Mouse (Mus musculus) megakaryocyte, adult 5-6 weeks (primary cell): ENCODE results near the gene Ooep. TPM values are rescaled to one million over a fixed set of nuclear protein-coding genes. Genes with fewer than 3 reads are reported as not detected.
"Not testable (repeated sequence)": the region's sequence is repeated elsewhere in the genome, so short reads cannot be mapped to it uniquely, and the experiment has no call there.

ENCODE experiments used
- ATAC-seq: 2 replicates; pipeline ENCODE4 v1.8.0; 2016; ENCODE audit warnings: mild to moderate bottlenecking, inconsistent platforms; ENCODE audit not compliant: poor library complexity, severe bottlenecking
- total RNA-seq, 2 experiments: library from RNA; stranded (forward) in 1 of 2; stranded (reverse) in 1 of 2; fragments of 153-499, 151-499 nt in 1 of 2; fragments of 221-1000, 200-1000 nt in 1 of 2; gene quantifications; 2 replicates each; pipeline versions ENCODE4 v1.2.3 to v1.2.4; 2015 to 2017

Gene Ooep
- total RNA-seq, 2 experiments from 2014 or later, result not detected

- not testable (repeated sequence) for ATAC-seq
Measured at GRCm38 (mm10) chr9:78337050-78337449, 41.5 kb downstream of the Ooep start.

GRCm38 (mm10) chr9:78327289-78327688 is 51.2 kb downstream of the Ooep start, which contains the start of gene Omt2b:
Gene Omt2b, plus strand, starts transcription at chr9:78327589.
- ATAC-seq, result not testable (repeated sequence)

Other genes starting within 250 kb of the Ooep start
- gene Gsta4, start 196.0 kb downstream of the Ooep start, total RNA-seq (2015), result 0.27 TPM in 1 of 2 replicates, not detected in the other
- not detected in 2 replicates for gene Gsta4, start 196.0 kb downstream of the Ooep start, total RNA-seq (2017)
- gene Gsta1, start 148.1 kb downstream of the Ooep start, total RNA-seq (2015), result not detected in 2 replicates
- not detected in 2 replicates for gene Gsta1, start 148.1 kb downstream of the Ooep start, total RNA-seq (2017)
- gene Gm3776, start 121.6 kb downstream of the Ooep start, total RNA-seq (2015), result not detected in 2 replicates
- gene Gm3776, start 121.6 kb downstream of the Ooep start, total RNA-seq (2017), result not detected in 2 replicates
- gene Gm10639, start 88.8 kb downstream of the Ooep start, total RNA-seq (2015), result not detected in 2 replicates
- not detected in 2 replicates for gene Gm10639, start 88.8 kb downstream of the Ooep start, total RNA-seq (2017)
- gene Omt2a, start 63.9 kb downstream of the Ooep start, total RNA-seq (2015), result not detected in 2 replicates
- gene Omt2a, start 63.9 kb downstream of the Ooep start, total RNA-seq (2017), result not detected in 2 replicates
- gene Omt2b, start 51.1 kb downstream of the Ooep start, total RNA-seq (2015), result not detected in 2 replicates
- gene Omt2b, start 51.1 kb downstream of the Ooep start, total RNA-seq (2017), result not detected in 2 replicates
- not detected in 2 replicates for gene Gsta2, start 22.9 kb downstream of the Ooep start, total RNA-seq (2015)
- gene Gsta2, start 22.9 kb downstream of the Ooep start, total RNA-seq (2017), result not detected in 2 replicates
- gene Dppa5a, start 10.5 kb downstream of the Ooep start, total RNA-seq (2015), result not detected in 2 replicates
- gene Dppa5a, start 10.5 kb downstream of the Ooep start, total RNA-seq (2017), result not detected in 2 replicates
- gene Ddx43, start 17.1 kb upstream of the Ooep start, total RNA-seq (2015), result 0.39 TPM in 1 of 2 replicates, not detected in the other
- gene Ddx43, start 17.1 kb upstream of the Ooep start, total RNA-seq (2017), result 0.08 TPM in 1 of 2 replicates, not detected in the other
- gene Cgas, start 64.5 kb upstream of the Ooep start, total RNA-seq (2015), result 18.4 and 21.4 TPM in 2 replicates
- gene Cgas, start 64.5 kb upstream of the Ooep start, total RNA-seq (2017), result 12.1 and 14.5 TPM in 2 replicates
- 21.1 and 22.3 TPM in 2 replicates for gene Mto1, start 69.5 kb upstream of the Ooep start, total RNA-seq (2015)
- gene Mto1, start 69.5 kb upstream of the Ooep start, total RNA-seq (2017), result 26.4 and 28.9 TPM in 2 replicates
- not detected in 2 replicates for gene Gm17324, start 70.1 kb upstream of the Ooep start, total RNA-seq (2015)
- not detected in 2 replicates for gene Gm17324, start 70.1 kb upstream of the Ooep start, total RNA-seq (2017)
- 11,658 and 12,645 TPM in 2 replicates for gene Eef1a1, start 110.4 kb upstream of the Ooep start, total RNA-seq (2015)
- gene Eef1a1, start 110.4 kb upstream of the Ooep start, total RNA-seq (2017), result 9,740 and 9,937 TPM in 2 replicates
- 8.8 and 10.2 TPM in 2 replicates for gene Slc17a5, start 209.3 kb upstream of the Ooep start, total RNA-seq (2015)
- 5.6 and 8.0 TPM in 2 replicates for gene Slc17a5, start 209.3 kb upstream of the Ooep start, total RNA-seq (2017)
- 2.0 and 3.2 TPM in 2 replicates for gene Cd109, start 236.8 kb upstream of the Ooep start, total RNA-seq (2015)
- 2.2 and 2.5 TPM in 2 replicates for gene Cd109, start 236.8 kb upstream of the Ooep start, total RNA-seq (2017)